Mouse (Mus musculus) A20 (cell line): ENCODE data around the gene Thop1.
"Not testable (repeated sequence)": the region's sequence is repeated elsewhere in the genome, so short reads cannot be mapped to it uniquely, and the experiment has no call there.

Experiments used
- DNase-seq: peaks from one replicate; pipeline ENCODE4 v3.0.0-alpha.2; 2011; ENCODE audit warnings: low read depth, low spot score

The Thop1 gene

DNA sequence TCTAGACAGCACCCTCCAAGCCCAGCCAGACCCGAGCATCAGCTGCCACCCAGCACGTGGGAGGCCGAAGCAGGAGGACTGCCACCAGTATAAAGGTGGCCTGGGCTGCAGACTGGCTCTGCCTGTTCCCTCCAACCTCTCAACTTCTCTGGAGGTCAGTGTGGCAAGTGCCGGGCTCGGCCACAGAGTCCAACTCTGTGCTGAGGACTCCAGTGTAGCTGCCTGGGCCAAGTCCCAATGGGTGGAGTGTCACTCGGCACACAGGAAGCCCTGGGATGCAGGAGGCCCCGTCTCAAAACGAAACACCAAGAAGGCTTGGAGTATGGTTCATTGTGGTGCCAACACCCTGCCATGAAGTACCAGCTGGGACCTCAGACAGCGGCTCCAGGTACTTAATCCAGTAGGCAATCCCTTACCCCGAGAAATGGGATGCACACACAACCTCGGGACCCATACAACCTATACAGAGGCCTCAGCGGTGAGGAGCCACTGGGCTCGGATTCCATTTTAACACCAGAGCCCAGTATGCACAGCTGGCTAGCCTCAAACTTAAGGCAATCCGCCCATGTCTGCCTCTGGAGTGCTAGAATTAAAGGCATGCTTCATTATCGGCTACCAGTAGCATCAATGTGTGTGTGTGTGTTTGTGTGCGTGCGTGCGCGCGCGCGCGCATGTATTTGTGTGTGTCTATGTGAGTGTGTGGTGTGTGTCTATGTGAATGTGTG, 12.3 kb upstream of the Thop1 start:
- DNase-seq, result no peak

DNA sequence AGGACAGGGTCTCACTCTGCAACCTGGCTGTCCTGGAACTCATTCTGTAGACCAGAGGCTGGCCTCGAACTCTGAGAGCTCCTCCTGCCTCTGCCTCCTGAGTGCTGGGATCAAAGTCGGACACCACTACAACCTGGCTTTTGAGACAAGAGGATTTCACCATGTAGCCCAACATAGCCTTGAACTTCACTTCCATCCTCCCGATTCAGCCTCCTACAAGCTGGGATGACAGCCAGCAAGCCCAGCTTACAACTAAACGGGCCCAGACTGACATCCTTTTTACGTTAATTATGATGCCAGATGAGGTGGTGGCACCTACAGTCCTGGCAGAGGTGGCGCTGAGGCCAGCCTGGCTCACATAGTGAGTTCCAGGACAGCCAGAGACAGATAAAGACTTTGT, 10.9 kb upstream of the Thop1 start:
- DNase-seq, result no peak

DNA sequence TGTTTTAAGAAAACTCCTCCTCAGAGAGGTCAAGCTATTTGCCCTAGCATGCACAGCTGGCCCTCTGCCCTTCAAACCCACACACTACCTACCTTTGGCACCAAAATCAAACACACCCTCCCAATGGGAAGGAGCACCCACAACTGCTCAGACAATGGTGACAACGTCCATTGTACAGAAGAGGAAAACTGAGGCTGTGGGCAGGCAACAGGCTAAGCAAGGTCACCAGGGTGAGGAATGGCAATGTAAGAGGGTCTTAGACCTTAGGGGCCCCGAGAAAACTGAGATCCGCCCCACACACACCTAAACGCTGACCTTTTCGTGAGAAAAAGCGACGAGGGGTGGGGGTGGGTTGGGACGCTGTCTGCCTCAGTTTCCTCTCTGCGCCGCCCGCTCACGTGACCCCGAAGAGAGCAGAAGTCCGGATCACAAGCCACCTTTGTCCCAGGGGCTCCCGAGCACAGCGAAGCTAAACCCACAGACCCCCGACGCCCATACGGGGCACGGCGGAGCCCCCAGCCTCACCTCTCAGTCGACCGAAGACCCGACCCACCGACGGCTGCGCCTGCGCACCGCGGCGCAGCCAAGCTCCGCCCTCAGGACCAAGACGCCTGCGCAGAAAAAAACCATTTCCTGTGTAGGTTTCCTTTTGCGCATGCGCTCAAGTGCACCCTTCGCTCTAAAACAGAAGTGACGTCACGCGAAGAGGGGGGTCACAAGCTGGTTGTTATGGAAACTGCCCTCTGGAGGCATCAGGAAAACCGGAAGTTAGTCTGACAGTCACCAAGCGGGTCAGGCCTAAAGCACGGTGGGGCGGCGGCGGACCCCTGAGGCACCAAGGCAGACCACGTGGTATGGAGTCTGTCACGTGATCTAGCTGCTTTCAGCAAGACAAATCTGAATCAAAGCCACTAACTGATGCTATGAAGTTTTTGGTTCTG, 10.0 kb upstream of the Thop1 start, which contains the start of gene Sgta:
Gene Sgta (minus strand): TSS at position 579 of the 941 bp plus-strand sequence.
- DNase-seq, result peak; percentile 99

DNA sequence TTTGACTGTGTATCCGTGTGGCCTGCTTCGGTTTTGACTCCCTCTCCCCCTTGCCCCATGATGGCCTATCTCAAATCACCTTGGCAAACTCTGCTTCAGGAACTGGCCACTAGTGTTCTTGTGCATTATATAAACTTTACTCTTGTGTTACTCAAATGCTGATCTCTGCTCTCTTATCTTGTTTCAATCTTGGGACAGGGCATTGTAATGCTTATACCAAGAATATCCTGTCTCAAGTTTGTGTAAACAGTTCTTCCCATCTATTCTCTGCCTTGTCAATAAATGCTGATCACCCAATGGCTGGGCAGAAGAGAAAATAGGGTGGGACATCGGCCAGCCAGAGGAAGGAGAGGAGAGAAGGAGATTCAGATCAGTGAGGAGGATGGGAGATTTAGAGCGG, 7.1 kb upstream of the Thop1 start:
- DNase-seq, result no peak

DNA sequence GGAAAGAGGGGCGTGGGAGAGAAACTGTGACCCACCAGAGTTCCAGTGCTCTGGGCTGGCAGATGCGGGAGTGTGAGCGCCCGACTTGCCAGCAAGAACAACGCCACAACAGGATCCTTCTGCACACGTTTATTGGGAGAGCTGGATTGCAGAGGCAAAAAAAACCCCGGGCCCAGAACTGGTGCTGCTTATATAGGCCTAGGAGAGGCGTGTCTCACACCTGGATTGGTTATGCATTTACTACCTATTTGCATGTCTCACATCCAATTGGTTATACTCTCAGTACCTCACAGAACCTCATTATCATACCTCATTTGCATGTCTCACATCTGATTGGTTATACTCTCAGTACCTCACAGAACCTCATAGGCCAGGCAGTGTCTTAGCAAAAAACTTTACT, 5.3 kb upstream of the Thop1 start:
- not testable (repeated sequence) for DNase-seq

DNA sequence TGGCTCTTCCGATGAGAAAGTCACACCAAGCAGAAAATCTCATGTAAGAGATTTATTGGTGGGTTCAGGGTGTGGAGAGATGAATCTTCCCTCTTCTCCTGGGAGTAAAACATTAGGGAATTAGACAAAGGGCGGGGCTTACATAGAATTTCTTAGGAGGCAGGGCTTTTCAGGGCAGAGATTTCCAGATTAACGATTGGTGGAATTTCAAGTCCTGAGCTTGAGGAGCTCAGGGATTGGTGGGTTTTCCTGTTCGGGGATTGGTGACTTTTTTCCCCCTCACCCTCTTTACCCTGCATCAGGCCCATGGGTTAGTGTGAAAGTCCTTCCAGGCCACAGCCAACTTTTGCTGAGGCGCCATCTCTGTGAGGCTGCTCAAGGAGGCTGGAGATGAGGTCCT, 1.1 kb upstream of the Thop1 start:
- DNase-seq, result no peak

DNA sequence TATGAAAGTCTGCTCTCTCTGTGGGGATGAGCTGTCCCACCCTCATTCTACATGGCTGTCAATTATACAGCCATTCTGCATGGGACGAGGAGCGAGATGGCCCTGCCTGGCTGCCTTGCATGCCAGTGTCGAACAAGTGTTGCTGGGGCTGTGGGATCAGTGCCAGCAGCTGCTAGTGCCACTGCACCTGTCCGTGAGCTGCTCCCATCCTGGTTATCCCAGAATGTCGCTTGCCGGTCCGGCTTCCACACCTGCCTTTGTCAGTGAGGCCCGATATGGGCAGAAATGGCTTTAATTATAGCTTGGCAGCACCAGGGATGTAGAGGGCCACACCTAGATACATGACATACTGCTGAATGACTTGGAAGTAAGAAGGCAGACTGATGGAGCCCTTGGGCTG, 2.5 kb downstream of the Thop1 start:
- DNase-seq, result no peak

DNA sequence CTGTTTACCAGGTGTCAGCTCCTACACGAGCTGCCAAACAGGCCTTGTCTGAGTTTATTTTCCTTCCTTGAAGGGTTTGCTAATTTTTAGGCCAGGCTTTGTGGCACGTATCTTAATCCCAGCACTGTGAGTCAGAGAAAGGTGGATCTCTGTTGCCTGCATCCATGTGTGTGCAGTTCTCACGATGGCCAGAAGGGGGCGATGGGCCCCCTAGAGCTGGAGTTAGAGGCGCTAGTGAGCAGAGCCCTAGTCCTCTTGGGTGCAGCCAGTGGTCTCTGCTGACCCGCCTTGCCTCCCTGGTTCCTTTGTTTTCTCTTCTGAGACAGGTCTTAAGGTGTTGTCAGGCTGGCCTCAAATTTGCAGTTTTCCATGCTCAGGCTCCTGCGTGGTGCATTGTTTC, 3.6 kb downstream of the Thop1 start:
- DNase-seq, result peak; percentile 51

DNA sequence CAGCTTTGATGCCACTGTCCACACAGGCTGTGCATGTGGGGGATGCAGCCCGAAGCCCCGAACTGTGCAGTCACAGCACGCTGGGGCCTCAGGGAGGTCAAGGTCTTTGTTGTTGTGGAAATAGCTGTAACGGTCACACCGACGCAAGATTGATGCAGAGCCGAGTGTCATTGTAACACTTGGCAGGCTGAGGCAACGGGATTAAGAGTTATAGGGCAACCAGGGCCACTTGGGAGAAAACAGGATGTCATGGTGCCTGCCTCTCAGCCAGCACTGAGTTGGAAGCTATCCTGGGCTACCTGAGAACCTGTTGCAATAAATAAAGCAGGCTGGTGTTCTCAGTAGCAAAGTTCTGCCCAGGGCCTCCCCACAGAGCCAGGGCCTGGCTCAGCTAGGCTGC, 5.9 kb downstream of the Thop1 start:
- no peak for DNase-seq

DNA sequence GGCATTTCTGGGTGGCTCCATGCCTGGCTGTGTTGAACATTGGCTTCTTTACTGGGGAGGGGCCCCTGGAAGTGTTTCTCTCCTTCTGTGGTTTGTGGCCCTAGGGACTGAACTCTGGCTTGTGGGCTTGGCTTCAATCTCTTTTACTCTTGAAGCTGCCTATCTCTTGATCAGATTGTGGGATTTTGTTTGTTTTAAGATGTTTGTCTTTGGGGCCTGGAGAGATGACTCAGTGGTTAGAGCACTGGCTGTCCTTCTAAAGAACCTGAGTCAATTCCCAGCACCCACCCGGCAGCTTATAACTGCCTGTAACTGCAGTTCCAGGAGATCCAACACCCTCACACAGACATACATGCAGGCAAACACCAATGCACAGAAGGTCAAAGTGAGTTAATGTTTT, 6.5 kb downstream of the Thop1 start:
- no peak for DNase-seq

DNA sequence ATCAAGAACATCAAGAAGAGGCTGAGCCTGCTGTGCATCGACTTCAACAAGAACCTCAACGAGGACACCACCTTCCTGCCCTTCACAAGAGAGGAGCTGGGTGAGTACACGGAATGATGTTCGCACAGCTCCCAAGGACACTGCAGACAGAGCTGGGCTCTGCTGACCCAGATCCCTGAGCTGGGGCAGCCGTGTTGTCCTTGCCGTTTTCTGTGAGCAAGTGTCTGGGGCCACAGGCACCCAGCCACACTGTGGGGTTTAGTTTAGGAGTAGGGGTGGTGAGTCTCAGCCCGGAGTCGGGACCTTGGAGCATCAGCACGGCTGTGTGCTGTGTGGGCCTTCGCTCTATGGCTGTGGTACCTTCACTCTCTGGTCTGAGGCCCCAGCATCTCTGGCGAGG, 8.1 kb downstream of the Thop1 start:
- no peak for DNase-seq

DNA sequence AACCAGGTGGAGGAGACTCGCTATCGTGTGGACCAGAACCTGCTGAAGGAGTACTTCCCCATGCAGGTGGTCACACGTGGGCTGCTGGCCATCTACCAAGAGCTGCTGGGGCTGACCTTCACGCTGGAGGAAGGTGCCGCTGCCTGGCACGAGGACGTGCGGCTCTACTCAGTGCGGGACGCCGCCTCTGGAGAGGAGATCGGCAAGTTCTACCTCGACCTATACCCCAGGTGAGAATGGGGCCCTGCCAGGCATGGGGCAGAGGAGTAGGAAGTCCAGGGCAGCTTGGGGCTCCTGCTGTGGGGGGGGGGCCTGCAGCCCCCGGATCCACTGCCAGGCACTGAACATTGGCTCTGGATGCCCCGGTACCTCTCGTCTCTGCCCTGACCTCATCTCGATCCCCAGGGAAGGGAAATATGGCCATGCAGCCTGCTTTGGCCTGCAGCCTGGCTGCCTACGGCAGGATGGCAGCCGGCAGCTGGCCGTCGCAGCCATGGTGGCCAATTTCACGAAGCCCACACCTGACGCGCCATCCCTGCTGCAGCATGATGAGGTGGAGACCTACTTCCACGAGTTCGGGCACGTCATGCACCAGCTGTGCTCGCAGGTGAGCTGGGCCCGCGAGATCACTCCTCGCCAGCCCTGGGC, 10.3 kb downstream of the Thop1 start:
- DNase-seq, result no peak

DNA sequence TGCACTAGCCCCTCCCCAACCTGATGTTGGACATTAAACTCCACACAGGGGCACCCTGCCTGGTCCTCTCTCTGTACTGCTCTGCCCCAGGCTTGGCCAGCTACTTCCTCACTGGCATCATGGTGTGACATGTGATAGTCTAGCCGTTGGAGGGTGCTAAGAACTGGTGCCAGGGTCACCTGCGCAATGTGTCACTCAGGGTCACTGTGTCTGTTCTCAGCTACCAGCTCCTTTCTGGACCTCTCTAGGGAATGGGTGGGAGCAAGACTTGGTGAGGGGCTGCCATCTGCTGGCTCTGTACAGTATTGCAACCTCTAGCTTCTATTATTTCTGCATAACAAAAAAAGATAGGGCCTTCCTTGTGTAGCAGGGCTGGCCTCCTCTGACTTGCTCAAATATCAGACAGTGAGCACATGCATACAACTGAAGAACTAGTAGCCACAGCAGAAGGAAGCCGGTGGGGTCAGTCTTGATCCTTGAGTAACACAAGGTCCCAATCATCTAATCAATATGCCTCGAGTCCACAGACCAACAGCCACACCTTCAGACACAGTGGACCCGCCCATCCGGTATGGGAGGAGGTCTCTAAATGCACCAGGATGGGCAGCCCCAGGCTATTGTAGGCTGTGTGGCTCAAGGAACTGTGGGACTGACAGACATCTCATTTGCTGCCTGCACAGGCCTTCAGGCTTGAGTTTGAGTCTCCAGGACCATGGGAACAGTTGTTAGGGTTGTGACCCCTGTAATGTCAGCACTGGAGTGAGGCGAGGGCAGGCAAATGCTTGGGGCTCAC, 12.5 kb downstream of the Thop1 start:
- DNase-seq, result peak; percentile 66

DNA sequence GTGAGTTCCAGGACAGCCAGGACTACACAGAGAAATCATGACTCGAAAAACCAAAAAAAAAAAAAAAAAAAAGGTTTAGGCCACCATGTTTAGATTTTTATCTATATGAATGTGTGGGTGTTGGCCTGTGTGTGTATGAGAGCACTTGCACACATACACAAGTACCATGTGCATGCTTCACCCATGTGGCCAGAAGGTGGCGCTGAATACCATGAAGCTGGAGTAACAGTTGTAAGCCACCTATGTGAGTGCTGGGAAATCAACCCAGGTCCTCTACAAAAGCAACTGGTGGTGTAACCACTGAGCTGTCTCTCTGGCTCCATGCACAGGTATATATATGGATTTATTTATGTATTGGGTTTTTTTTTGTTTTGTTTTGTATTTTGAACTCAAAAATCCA, 17.2 kb downstream of the Thop1 start:
- DNase-seq, result peak; percentile 64

DNA sequence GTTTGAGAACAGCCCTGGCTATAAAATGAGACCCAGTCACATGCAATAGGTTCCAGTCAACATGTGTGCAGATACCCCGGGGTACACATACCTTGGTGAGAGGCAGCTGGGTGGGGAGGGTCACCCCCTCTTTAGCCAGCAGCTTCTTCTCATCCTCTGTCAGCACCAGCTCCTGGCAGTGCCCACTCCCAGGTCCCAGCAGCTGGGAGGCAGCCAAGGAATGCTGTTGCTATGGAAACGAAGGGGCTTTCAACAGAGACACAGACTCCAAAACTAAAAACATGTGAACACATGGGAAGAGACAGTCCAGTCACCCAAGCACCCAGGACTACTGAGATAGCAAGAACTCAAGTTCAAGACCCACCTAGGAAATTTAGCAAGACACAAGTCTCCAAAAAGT, 19.4 kb downstream of the Thop1 start:
- no peak for DNase-seq

DNA sequence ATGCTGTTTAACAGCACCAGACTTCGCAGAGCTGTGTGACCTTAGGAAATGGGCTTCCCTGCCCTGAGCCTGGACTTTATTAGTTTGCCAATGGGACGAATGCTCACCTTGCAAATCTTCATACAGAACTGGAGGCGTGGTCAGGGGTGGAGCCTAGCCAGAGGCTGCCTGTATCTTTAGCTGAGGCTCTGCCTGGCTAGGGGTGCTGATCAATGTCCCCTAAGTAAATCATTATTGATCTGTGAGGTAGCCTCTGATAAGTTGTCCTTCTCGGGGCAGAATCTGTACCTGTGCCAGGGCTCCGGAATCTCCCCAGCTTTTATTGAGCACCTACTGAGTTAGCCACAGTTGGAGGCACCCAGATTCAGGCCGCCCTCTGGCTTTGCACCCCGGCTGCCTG, 20.8 kb downstream of the Thop1 start:
- no peak for DNase-seq

DNA sequence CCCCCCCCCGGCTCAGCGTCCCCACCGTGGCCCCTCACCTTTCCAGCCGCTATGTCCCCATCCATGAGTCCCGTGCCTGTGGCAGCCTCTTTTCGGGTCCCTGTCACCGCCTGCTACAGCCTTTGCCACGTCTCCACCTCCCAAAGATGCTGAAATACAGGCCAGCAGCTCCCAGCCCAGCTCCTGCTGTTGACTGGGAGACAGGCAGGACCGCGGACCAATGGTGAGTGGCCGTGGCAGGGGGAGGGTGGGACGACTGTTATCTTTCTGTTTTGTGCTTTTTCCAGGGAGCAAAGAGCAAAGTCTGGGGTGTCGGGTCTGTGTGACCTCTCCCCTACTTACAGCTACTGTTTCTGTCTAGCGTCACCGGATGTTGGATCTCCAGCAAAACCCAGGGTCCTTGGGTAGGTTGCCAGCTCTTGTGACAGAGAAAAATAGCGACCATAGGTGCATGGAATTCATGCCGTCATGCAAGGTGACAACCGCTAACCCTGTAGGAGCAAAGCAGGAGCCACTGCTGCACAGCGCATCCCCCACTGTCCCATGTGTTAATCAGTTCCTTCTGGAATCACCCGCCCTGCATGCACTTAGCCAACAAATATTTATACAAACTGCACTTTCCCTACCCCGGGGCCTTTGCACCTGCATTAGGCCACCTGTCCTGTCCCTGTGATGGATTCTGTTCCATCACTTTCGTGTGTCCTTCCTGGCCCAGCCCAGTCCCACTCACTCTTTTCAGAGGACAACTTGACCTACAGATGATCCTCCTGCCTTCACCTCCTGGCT, 22.8 kb downstream of the Thop1 start:
- DNase-seq, result no peak

DNA sequence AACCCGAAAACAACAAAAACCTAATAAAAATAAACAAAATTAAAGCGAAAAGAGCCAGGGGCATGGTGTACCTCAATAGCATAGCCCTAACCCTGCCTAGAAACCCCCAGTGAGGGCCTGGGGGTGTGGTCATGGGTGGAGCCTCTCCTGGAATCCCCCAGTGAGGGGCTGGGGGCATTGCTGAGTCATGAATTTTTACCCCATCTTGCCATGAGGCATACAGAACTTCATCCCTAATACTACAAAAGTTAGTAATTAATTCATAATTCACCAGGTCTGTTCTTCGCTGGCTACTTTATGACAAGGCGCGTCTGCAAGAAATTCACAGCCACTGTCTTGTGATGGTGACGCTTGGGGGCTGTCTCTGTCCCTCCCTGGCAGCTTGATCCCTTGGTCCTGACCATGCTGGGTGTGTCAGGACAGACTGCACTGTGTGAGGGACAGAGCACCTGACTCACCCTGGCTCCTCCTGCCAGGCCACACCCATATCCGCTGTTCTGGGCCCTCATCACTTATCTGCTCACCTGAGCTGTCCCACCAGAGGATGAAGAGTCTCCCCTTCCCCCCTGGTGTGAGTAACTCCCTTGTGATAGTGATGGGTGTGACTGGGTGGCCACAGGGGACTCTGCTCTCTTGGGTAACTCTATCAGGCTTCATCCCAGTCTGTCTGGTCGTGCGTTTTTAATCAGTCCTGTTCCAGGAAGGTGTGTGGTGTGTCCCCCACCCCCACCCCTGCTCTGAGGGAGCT, 25.3 kb downstream of the Thop1 start:
- DNase-seq, result no peak

DNA sequence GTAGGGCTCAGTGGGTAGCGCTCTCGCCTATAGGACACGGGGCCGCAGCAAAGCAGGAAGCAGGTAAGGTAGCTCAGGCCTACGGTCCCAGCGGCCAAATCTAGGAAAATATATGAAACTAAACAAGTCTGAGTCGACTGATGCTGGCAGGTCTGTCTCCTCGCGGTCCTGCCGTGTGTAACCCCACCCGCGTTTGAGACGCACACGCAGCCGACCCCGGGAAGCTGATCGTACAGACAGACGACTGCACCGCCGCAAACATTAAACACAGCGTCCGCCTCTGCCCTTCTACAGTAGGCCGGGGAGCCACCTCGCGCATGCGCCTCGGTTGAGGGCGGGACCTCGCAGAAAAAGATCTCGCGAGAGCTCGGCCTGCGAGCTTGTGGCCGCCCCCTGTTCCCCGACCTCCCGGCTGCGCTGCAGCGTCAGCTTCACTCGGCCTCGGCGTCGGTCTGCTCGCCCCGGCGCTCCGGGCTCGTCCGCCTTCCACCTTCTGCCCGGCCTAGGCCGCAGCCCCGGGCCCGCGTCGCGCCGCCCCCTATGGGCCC, 35.8 kb downstream of the Thop1 start, which contains the start of gene Map2k2:
Gene Map2k2 (plus strand): TSS at position 351 of the 548 bp plus-strand sequence.
- peak; percentile 99 for DNase-seq
